Mouse (Mus musculus): ENCODE data around the gene Mvp. TPM values are rescaled to one million over a fixed set of nuclear protein-coding genes. Genes with fewer than 3 reads are reported as not detected.

Gene Mvp
- total RNA-seq, 2 experiments from 2014 or later: 23.3 to 28.3 TPM

DNA sequence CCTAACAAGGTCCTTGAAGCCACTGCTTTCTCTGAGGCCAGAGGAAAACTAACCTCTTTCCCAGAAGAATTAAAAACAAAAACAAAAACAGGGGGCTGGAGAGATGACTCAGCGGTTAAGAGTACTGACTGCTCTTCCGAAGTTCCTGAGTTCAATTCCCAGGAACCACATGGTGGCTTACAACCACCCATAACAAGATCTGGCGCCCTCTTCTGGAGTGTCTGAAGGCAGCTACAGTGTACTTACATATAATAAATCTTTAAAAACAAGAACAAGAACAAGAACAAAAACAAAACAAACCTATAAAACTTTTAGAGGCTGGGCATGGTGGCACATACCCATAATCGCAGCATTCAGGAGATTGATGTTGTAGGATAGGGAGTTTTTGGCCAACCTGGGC, 18.0 kb downstream of the Mvp start:
- DNase-seq: no peak

DNA sequence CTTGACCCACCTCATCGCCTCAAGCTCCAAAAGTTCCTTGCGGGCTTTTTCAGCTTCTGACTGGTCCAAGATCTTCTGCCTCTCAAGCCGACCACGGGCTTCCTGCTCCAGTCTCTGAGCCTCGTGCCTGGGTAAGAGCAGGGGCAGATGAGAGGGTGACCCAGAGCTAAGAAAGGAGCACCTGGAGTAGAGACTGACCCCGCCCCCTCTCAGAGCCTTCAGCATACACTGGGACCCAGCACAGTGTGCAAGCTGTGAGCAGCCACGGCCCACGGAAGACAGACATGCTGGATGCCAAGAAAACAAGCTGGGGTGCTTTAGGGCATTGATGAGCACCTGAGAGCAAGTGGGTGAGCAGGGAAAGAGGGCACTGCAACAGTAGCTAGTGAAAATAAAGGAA, 25.6 kb downstream of the Mvp start:
- DNase-seq: no peak

DNA sequence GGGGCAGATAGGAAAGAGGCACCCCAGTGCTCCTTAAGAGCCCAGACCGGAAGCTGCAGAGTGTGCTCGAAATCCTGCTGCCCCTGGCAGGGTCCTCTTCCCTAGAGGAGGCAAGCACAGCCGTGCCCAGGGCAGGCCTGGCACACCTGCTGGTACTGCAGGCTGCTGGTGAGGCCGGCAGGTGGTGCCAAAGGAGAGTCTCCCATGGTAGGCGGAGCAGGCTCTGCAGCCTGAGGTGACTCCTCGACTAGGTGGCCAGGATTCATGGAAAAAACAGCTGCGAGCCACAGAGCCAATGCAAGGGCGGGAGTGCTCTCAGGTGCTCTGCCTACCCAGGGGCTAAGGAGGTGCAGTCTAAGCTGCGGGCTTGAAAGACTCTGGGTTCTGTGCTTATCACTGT, 28.1 kb downstream of the Mvp start:
- DNase-seq: peak; percentile 48

DNA sequence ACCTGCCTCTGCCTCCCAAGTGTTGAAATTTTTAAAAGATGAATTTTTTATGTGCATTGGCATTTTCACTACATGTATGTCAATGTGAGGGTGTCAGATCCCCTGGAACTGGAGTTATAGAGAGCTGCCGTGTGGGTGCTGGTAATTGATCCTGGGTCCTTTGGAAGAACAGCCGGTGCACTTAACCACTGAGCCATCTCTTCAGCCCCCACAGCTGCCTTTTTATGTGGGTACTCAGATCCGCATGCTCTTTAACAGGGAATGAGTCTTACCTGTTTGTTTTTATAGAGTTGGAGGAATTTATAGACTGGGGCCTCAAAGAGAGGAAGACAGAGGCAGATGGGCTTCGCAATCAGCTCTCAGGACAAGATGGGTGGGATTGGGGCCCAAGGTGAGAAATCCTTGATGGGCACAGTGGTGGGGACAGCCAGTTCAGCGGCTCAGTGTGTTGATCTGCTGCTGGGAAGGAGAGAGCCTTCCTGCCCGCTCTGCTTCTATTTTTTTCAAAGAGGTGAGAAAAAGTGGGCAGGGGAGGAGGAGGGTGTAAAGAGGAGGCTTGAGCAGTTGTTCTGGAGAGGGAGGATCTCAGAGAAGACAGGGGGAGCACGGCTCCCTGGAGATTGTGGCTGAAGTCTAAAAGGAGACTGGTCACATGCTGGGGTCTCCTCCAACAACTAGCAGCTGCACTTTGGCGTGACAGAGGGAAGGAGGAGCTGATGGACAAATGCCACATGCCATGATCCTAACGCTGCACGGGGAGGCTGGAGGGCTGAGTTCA, 29.6 kb downstream of the Mvp start:
- no peak for DNase-seq

DNA sequence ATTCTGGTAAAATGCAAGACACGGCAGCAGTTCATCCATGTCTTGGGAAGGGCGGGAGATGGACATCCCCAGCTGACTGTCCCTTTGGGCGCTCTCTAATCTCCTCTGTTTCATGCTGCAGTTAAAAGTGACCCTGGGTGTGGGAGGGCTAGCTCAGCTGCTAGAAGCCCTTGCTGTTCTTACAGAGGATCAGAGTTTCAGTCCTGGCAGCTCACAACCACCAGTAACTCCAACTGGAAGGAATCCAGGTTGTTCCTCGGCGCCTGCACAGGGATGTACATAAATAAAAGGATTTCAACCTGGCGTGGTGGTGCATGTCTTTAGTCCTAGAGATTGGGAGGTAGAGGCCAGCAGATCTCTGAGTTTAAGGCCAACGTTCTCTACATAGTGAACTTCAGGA, 31.3 kb downstream of the Mvp start:
- no peak for DNase-seq

DNA sequence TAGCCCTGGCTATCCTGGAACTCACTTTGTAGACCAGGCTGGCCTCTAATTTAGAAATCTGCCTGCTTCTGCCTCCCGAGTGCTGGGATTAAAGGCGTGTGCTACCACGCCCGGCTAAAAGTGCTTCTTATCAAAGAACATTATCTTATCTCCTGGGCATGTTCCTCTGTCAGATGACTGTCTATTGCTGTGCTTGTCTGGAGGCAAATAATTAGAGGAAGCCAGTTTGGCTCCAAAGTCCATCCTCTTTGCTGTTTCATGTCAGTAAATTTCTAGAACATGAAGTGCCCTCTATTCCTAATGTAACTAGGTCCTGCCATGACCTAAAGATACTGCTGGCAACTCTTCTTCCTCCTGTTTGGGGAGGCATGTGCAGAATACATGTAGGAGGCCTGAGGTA, 32.4 kb downstream of the Mvp start:
- no peak for DNase-seq

DNA sequence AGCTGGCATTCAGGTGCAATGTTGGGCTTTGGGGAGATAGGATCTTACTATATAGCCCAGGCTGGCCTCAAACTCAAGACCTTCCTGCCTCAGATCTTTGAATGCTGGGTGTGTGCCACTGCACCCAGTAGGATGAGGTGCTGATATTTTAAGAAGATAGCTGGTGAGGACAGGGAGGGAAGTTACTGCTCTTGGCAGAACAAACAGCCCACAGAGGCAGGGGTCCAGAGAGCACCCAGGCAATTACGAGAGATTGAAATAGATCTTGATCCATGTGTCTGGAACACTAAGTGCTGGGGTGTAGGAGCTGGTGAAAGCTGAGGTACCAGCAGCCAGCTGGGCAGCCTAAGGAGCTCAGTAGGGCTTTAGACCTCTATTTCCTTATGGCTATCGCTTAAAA, 32.8 kb downstream of the Mvp start:
- no peak for DNase-seq

DNA sequence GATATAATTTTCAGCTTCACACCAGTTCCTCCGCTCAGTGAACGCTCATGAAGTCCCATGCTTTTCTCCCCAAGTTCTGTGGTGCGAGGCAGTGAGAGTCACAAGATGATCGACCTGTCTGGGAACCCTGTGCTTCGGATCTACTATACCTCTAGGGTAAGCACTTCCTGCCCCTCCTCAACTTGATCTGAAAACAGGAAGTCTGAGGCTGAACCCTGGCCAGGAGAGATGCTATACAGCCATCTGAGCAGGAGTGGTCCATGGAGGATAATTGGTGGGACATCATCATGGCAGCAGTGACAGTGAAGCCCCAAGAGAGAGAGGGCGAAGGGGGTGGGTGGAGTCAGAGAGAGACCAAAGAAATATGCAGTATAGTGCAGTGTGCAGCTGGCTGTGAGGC, 35.6 kb downstream of the Mvp start:
- DNase-seq: no peak

DNA sequence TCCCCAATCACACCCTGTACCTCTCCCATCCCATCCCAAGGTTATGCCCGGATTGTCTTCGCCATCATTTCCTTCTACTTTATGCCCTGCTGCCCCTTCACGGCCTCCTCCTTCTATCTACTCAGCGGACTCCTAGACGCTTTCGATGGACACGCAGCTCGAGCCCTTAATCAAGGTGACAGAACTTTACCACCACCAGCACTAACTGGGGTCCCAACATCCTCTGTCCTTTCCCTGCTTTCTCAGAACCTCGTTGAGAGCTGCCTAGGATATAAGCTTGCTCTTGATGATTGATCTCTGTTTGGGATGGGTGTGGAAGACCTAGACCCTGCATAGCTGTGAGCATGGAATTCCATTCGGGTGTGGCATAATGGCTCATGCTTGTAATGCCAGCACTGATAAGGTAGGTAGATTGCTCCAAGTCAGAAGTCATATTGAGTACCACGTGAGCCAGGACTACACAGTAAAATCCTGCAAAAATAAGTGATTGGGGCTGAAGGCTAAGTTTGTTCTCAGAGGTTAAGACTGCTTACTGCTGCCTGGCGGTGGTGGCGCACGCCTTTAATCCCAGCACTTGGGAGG, 37.5 kb downstream of the Mvp start:
- DNase-seq: no peak

DNA sequence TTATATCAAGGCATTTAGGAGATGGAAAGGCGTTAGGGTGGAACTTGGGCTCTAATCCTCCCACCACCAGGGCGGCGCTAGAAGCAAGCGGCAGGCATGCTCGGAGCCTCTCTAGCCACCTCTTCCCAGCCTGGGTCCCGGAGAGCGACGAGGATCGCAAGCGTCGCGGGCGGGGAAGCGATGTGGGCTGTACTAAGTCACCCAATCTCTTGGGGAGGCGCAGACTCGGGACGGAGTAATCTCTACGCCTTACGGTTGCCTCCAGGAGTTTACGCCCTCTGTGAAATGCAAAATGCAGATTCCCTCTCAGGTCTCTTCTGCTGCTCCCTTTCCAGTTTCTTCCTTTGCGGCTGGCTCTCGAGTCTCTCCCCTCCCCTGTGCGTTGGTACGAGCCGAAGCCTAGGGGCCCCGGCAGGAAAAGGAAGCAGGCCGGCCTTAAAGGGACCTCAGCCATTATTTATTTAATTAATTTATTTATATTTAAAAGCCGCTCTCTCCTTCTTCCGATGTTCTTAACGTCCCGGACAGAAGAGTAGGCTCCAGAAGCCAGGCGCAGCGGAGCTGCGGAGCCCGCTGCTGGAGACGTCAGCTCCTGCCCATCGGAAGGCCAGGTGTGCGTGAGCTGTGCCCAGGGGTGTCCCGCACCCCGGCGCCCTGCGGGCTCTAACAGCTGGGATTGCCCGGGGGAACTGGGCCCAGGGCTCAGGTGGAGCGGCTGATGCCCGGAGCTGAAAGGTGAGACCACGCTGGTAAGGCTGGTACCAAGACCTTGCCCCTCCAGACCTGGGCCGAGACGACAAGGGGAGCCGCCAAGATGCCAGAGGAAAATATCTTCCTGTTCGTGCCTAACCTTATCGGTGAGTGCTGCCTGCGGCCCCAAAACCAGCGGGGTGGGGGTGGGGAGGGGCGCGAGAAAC, 38.2 kb downstream of the Mvp start, which contains the start of gene Cdiptos:
Gene Cdiptos (minus strand): TSS at position 149 of the 917 bp plus-strand sequence.
- DNase-seq: peak; percentile 98

DNA sequence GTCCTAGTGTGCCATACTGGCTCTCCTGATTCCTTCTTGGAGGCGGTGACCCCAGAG, 38.7 kb downstream of the Mvp start, which contains the start of gene Cdipt:
Gene Cdipt (plus strand): TSS at position 22 of the 57 bp plus-strand sequence.
- no peak for DNase-seq

DNA sequence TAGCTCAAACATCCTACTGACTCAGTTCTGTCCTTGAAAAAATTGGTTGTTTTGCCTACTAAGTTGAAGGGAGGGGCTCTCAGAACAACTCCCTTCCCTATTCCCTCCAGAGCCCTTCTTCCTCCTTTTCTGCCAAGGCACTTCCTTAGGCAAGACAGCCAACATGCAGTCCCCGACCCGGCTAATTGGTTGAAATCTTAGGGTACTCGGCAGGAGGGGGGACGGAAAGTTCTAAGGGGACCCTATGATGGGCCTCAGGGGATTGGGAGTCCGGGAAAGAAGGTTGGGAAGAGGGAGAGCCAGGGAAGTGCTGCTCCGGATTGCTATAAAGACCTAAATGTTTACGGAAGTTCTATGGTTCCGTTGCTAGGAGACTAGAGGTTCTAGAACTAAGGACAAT, 38.9 kb downstream of the Mvp start:
- DNase-seq: no peak

DNA sequence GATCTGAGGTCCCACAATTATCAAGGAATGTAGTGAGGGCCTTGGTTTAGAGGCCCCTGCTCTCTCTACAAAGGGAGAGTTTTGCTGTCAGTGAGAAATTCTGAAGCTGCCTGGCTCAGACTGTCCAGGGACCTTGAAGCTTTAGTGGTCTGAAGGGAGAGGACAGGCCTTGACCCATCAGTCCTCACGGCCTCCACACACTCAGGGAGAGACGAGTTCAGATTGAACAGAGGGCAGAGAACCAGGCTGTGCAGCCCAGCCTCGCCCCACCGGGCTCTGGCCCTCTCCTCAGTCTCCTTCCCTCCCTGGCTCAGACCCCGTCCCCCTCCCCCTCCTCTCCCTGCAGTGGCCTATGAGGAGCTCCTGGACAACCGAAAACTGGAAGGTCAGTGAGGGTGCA, 47.1 kb downstream of the Mvp start:
- no peak for DNase-seq

DNA sequence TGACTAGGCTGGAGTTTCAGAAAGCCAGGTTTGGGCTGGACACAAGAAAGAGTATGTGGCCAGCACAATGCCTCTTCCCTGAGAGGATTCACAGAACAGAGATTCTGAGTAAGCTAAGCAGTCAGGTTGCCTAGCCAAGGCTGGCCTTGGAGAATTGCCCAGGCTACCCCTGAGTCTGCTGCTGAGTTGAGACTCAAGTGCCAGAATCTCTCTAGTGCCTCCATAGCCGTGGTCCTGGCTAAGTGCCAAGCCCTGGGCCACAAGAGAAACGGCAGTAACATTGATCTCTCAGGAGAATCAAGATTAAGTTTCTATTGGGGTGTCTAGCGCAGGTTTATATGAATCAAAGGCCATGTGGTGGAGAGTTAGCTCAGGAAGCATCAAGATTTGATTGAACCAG, 48.9 kb downstream of the Mvp start:
- no peak for DNase-seq

DNA sequence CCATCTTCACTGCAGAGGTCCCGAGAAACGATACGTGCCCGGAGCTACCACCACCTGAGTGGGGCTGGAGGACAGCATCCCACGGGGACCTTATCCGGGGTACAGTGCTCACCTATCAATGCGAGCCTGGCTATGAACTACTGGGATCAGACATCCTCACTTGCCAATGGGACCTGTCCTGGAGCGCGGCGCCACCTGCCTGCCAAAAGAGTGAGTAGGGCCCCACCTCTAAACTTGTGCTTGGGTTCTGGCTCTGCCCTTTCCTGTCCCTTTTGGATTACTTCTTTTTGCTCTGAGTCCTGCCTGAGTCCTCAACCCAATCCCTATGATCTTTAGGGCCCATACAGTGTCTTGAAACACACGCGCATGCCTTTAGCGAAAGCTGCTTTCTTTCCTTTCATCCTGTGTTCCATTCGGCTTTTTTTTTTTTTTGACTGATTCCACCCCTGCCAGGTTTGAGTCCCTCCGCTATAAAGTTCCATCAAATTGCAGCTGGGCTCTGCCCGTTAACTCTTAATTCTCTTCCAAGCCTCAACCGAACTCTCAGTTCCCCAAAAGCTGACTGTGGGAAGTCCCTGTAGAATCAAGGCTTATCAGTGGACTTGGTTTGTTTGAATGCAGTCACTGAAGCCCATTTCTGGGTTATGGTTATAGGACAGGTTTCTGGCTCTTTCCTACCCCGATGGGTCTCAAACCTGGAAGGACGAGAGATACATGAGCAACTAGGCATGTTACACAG, 50.7 kb downstream of the Mvp start:
- DNase-seq: no peak

DNA sequence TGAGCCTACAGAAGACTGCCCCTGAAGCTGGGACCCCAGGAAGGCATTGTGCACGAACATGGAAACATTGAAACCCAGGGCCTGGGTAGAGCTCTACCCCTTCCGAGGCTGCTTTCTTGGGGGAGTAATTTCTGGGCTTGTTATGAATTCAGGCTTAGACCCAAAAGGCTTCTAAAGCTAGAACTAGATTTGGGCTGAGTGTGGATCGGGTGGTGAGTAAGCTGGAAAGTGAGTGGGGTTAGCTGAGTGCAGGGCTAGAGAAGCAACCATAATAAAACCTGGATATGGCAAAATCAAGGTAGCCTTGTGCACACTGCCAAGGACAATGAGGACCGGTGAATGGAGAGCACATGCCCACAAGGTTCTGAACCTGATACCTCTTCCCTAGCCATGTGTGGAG, 52.5 kb downstream of the Mvp start:
- no peak for DNase-seq

DNA sequence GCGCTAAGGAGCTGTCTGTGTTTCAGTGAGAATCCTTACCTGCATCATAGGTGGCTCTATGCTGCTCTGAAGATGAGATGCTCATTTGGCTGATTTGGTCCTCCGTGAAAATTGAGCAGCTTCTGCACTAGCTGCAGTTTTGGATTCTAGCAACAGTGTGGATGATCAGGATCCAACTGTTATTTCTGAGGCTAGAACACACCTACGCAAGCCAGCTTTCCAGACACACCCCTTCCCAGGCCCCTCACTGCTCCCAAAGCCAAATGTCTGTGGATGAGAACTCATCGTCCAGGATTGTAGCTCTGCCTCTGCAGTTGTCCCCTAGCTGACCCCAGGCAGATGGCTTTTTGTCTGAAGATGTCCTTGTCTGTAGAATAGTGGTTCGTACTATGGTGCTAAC, 53.3 kb downstream of the Mvp start:
- no peak for DNase-seq

DNA sequence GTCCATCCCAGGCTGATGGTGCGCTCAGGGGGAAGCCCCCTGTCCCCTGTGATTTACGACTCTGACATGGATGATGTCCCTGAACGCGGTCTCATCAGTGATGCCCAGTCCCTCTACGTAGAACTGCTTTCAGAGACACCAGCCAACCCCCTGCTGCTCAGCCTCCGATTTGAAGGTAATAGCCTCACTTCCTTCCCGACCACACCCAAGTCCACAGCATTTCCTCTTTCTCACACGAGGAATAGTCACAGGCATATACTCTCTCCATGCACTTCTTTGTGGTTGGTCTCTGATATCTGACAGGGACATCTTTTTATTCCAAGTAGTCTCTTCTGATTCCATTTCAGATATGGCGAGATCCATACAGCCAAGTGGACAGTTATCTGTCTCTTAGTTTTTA, 54.6 kb downstream of the Mvp start:
- DNase-seq: no peak

DNA sequence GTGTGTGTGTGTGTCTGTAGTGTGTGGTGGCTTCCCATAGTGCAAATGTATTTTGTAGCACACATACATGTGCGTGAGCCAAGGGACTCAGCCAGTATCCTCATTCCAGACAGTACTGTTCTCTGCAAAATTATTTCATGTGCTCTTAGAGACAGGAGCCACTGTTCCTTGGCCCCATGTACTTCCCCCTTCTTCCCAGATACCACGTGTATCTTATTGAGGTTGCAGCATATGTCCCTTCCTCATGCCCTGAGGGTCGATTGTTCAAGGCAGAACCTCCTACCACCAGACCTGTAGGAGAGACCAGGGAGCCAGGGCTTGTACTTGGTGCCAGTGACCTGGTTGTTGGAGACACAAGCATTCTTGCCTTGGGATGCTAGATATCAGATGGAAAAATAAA, 59.3 kb downstream of the Mvp start:
- no peak for DNase-seq

DNA sequence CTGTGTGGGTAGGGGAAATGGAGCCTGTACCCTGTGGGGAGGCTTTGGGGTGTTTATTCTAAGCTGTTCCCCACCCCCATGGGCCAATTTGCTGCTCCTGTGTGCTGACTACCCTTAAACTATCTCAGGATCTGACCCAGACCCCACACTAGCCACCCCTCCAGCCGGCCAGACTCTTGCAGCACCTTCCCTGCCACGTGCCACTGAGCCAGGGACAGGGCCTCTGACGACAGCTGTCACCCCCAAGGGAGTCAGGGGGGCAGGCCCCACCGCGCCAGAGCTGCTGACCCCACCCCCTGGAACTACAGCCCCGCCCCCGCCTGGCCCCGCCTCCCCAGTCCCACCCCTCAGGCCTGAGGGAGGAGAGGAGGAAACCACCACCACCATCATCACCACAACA, 61.8 kb downstream of the Mvp start:
- no peak for DNase-seq

DNA sequence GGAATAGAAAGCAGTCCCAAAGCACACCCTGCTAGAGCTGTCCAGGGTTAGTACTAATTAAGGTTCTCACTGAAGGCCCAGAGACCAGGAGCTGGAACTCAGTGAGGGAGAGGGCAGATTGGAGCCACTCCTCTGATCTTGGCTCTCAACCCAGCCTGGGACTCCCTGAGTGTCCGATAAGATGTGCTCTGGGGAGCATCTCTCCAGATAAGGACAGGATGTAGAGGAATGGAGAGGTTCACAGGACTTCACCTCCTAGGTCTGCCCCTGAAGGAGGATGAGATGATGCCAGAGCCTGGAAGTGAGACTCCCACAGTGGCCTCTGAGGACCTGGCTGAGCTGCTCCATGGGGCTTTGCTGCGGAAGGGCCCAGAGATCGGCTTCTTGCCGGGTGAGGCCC, 62.7 kb downstream of the Mvp start:
- DNase-seq: no peak

DNA sequence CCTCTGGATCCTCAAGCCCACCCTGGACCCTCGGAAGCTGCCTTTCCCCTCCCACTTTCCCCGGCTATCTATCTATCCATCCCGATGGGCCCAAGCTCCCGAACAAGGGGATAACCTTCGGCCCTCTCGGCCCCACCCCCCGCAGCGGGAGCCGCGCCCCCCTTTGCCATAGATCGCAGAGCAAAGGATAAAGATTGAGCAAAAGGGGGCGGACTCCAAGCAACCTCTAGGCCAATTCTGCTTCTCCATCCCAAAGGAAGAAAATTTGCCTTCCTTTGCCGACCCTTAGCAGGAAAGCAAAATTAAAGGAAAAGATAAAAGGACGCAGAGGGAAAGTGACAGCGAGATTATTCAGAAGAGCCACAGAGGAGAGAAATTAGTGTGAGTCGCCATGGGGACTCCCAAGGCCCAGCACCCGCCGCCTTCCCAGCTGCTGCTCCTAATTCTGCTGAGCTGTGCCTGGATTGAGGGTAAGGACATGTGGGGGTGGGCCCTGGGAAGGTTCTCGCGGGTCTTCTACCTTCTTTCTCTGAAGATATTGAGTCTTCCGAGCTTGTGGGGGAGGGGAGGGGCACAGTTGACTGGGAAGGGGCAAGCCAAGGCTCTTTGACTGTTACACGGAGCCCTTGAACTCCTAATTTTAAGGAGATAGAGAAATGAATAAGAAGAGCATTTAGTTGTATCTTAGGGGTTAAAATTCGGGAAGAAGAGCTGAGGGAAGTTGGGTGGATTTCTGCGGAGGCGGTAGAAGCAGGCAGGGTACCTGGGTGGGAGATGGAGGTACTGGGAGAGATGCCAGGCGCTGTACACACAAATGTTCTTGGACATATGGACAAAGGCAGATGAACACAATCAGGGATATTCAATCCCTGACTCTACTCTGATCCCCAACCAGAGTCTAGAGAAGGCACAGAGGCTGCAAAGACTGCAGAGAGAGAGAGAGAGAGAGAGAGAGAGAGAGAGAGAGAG, 63.5 kb downstream of the Mvp start:
- no peak for DNase-seq
